Mouse (Mus musculus) midbrain, embryonic 11.5 days (tissue): ENCODE results near the gene Olfr996. TPM values are rescaled to one million over a fixed set of nuclear protein-coding genes. Genes with fewer than 3 reads are reported as not detected.
"Not testable (repeated sequence)": the region's sequence is repeated elsewhere in the genome, so short reads cannot be mapped to it uniquely, and the experiment has no call there.

Experiments
- ATAC-seq: fragments of 200-750 bp; cut with Nextera tagmentation; 2 replicates; pipeline ENCODE4 v1.8.0; 2017; ENCODE audit warnings: moderate TSS enrichment, moderate library complexity; ENCODE audit not compliant: low FRiP score
- DNase-seq: peaks from one replicate; pipeline ENCODE4 v3.0.0; 2015; ENCODE audit warnings: low spot score; ENCODE audit errors: missing footprints
- H3K27ac ChIP-seq: fragments of 300-500 bp; sonication (generic); 2 replicates; pipeline ENCODE4 v1.5.1; 2014; ENCODE audit warnings: low read depth, low read length
- H3K27me3 ChIP-seq: fragments of 300-500 bp; sonication (generic); 2 replicates; pipeline ENCODE4 v1.6.1; 2014; ENCODE audit warnings: mild to moderate bottlenecking, low read length, moderate library complexity, mixed read lengths; ENCODE audit not compliant: control insufficient read depth, insufficient read depth
- H3K36me3 ChIP-seq: fragments of 300-500 bp; sonication (generic); 2 replicates; pipeline ENCODE4 v1.6.1; 2014; ENCODE audit warnings: mild to moderate bottlenecking, low read length, moderate library complexity, mixed read lengths; ENCODE audit not compliant: control insufficient read depth, insufficient read depth
- H3K4me1 ChIP-seq: fragments of 300-500 bp; sonication (generic); 2 replicates; pipeline ENCODE4 v1.6.1; 2014; ENCODE audit warnings: low read length; ENCODE audit not compliant: control insufficient read depth, insufficient read depth
- H3K4me2 ChIP-seq: fragments of 300-500 bp; sonication (generic); 2 replicates; pipeline ENCODE4 v1.6.1; 2014; ENCODE audit warnings: mild to moderate bottlenecking, moderate library complexity
- H3K4me3 ChIP-seq: fragments of 300-500 bp; sonication (generic); 2 replicates; pipeline ENCODE4 v1.5.1; 2014; ENCODE audit warnings: low read depth, low read length
- H3K9ac ChIP-seq: fragments of 300-500 bp; sonication (generic); 2 replicates; pipeline ENCODE4 v1.6.1; 2014; ENCODE audit warnings: low read length
- H3K9me3 ChIP-seq: fragments of 300-500 bp; sonication (generic); 2 replicates; pipeline ENCODE4 v1.6.1; 2016; ENCODE audit warnings: low read length; ENCODE audit not compliant: control insufficient read depth
- WGBS: fragments of 180-500 bp; shearing (Covaris S2); extraction: QIAGEN DNeasy Blood & Tissue Kit; methylation state at CpG from one replicate; pipeline ENCODE4 v1.1.7; 2014; 5-methylcytosine and 5-hydroxymethylcytosine counted together
- polyA plus RNA-seq: library from polyadenylated mRNA; unstranded; fragments of >200 nt; fragmentation: Nextera tagmentation; extraction: Ambion mirVana; gene quantifications from 2 replicates; pipeline ENCODE4 v1.2.1, GENCODE M21; 2014

Olfr996 gene
- polyA plus RNA-seq = not detected in 2 replicates

GRCm38 (mm10) chr2:85578915-85579314 lies at the start of gene Olfr996:
TSS of gene Olfr996 (plus strand) at chr2:85579215.
- no peak for ATAC-seq
- Histone ChIP-seq H3K27me3 (no peaks in the 10 kb centered on the region), H3K4me1 (no peaks in the 10 kb centered on the region), H3K27ac (no peak within 1 kb of the TSS), H3K4me2 (no peak within 1 kb of the TSS), H3K36me3 (no peaks in the 10 kb centered on the region), H3K9me3 (no peaks in the 10 kb centered on the region), H3K4me3 (no peak within 1 kb of the TSS), H3K9ac (no peak within 1 kb of the TSS)
- no peak for DNase-seq

GRCm38 (mm10) chr2:85532082-85532778 lies 46.8 kb upstream of the Olfr996 start:
- Histone ChIP-seq H3K36me3 (no peaks in the 10 kb centered on the region), H3K27me3 (no peaks in the 10 kb centered on the region), H3K9ac (no peak overlapping the region), H3K4me1 (no peaks in the 10 kb centered on the region), H3K27ac (no peak overlapping the region), H3K9me3 (no peaks in the 10 kb centered on the region), H3K4me2 (no peak overlapping the region), H3K4me3 (no peak overlapping the region)
- DNase-seq (no peak), ATAC-seq (no peak)
- WGBS = 83% methylated on average over 2 of the region's 2 CpGs

GRCm38 (mm10) chr2:85533934-85534333 lies 45.1 kb upstream of the Olfr996 start:
- Histone ChIP-seq H3K27me3 (no peaks in the 10 kb centered on the region), H3K27ac (no peak overlapping the region), H3K9ac (no peak overlapping the region), H3K4me2 (no peak overlapping the region), H3K36me3 (no peaks in the 10 kb centered on the region), H3K4me3 (no peak overlapping the region), H3K4me1 (no peaks in the 10 kb centered on the region), H3K9me3 (no peaks in the 10 kb centered on the region)
- 90% methylated on average over 1 of the region's 1 CpGs for WGBS
- no peak for ATAC-seq
- no peak for DNase-seq

- no peaks in the 10 kb centered on the region for H3K4me1 ChIP-seq
- no peak overlapping the region for H3K4me2 ChIP-seq
- H3K27me3 ChIP-seq = no peaks in the 10 kb centered on the region
- H3K4me3 ChIP-seq = no peak overlapping the region
- no peaks in the 10 kb centered on the region for H3K9me3 ChIP-seq
- 72% methylated on average over 1 of the region's 1 CpGs for WGBS
- DNase-seq (no peak), ATAC-seq (no peak)
- H3K27ac ChIP-seq = no peak overlapping the region
- H3K9ac ChIP-seq = no peak overlapping the region
- H3K36me3 ChIP-seq = no peaks in the 10 kb centered on the region
Observed at GRCm38 (mm10) chr2:85554806-85555205, 24.2 kb upstream of the Olfr996 start.

GRCm38 (mm10) chr2:85560226-85560625 lies 18.8 kb upstream of the Olfr996 start:
- Histone ChIP-seq H3K9ac (no peak overlapping the region), H3K4me1 (no peaks in the 10 kb centered on the region), H3K4me2 (no peak overlapping the region), H3K4me3 (no peak overlapping the region), H3K27me3 (no peaks in the 10 kb centered on the region), H3K27ac (no peak overlapping the region), H3K9me3 (no peaks in the 10 kb centered on the region), H3K36me3 (no peaks in the 10 kb centered on the region)
- WGBS = 76% methylated on average over 4 of the region's 4 CpGs
- DNase-seq (no peak), ATAC-seq (no peak)

GRCm38 (mm10) chr2:85561187-85561586 lies 17.8 kb upstream of the Olfr996 start:
- no peaks in the 10 kb centered on the region for H3K27me3 ChIP-seq
- ATAC-seq (peak; percentile 70), DNase-seq (peak; percentile 84)
- H3K9ac ChIP-seq = no peak overlapping the region
- no peaks in the 10 kb centered on the region for H3K4me1 ChIP-seq
- 26% methylated on average over 4 of the region's 4 CpGs for WGBS
- H3K4me3 ChIP-seq = no peak overlapping the region
- no peaks in the 10 kb centered on the region for H3K9me3 ChIP-seq
- H3K4me2 ChIP-seq = no peak overlapping the region
- H3K36me3 ChIP-seq = no peaks in the 10 kb centered on the region
- H3K27ac ChIP-seq = no peak overlapping the region

GRCm38 (mm10) chr2:85588648-85589047 lies 9.6 kb downstream of the Olfr996 start, which contains the start of gene Olfr998:
TSS of gene Olfr998 (plus strand) at chr2:85588948.
- not testable (repeated sequence) for H3K9ac ChIP-seq, H3K36me3 ChIP-seq, H3K27me3 ChIP-seq, H3K4me2 ChIP-seq, DNase-seq, H3K4me3 ChIP-seq, H3K27ac ChIP-seq, ATAC-seq, H3K4me1 ChIP-seq, H3K9me3 ChIP-seq
- WGBS = 76% methylated on average over 2 of the region's 2 CpGs

- no peaks in the 10 kb centered on the region for H3K27me3 ChIP-seq
- ATAC-seq = no peak
- H3K4me2 ChIP-seq = no peak within 1 kb of the TSS
- no peaks in the 10 kb centered on the region for H3K4me1 ChIP-seq
- no peaks in the 10 kb centered on the region for H3K9me3 ChIP-seq
- H3K9ac ChIP-seq = no peak within 1 kb of the TSS
- H3K36me3 ChIP-seq = no peaks in the 10 kb centered on the region
- 83% methylated on average over 1 of the region's 1 CpGs for WGBS
- DNase-seq = no peak
- H3K27ac ChIP-seq = no peak within 1 kb of the TSS
- no peak within 1 kb of the TSS for H3K4me3 ChIP-seq
Observed at GRCm38 (mm10) chr2:85611803-85612202, 32.8 kb downstream of the Olfr996 start, which contains the start of gene Olfr1000. TSS of gene Olfr1000 (minus strand) at chr2:85611903.
